Mouse (Mus musculus) forebrain, embryonic 13.5 days (tissue): ENCODE measurements around the gene D10Wsu102e. TPM values are rescaled to one million over a fixed set of nuclear protein-coding genes. Genes with fewer than 3 reads are reported as not detected.

Experiments used
- ATAC-seq: fragments of 200-750 bp; cut with Nextera tagmentation; 2 replicates; pipeline ENCODE4 v1.8.0; 2017
- H3K27ac ChIP-seq: fragments of 300-500 bp; sonication (generic); 2 replicates; pipeline ENCODE4 v1.5.1; 2015; ENCODE audit warnings: inconsistent platforms, mild to moderate bottlenecking, moderate library complexity
- H3K27me3 ChIP-seq: fragments of 300-500 bp; sonication (generic); 2 replicates; pipeline ENCODE4 v1.6.1; 2015; ENCODE audit warnings: mild to moderate bottlenecking, inconsistent platforms
- H3K36me3 ChIP-seq: fragments of 300-500 bp; sonication (generic); 2 replicates; pipeline ENCODE4 v1.6.1; 2015; ENCODE audit warnings: mild to moderate bottlenecking, inconsistent platforms; ENCODE audit not compliant: poor library complexity, severe bottlenecking
- H3K4me1 ChIP-seq: fragments of 300-500 bp; sonication (generic); 2 replicates; pipeline ENCODE4 v1.6.1; 2015; ENCODE audit warnings: inconsistent platforms
- H3K4me2 ChIP-seq: fragments of 300-500 bp; sonication (generic); 2 replicates; pipeline ENCODE4 v1.6.1; 2015; ENCODE audit warnings: inconsistent platforms, mild to moderate bottlenecking, moderate library complexity
- H3K4me3 ChIP-seq: fragments of 300-500 bp; sonication (generic); 2 replicates; pipeline ENCODE4 v1.5.1; 2015; ENCODE audit warnings: mild to moderate bottlenecking, inconsistent platforms
- H3K9ac ChIP-seq: fragments of 300-500 bp; sonication (generic); 2 replicates; pipeline ENCODE4 v1.6.1; 2015; ENCODE audit warnings: mild to moderate bottlenecking, inconsistent platforms
- H3K9me3 ChIP-seq: fragments of 300-500 bp; sonication (generic); replicated peaks from 2 replicates; pipeline ENCODE4 v1.6.1; 2016; ENCODE audit warnings: inconsistent platforms
- WGBS: fragments of 180-500 bp; shearing (Covaris S2); methylation state at CpG from one replicate; pipeline ENCODE4 v1.1.7; 2015; 5-methylcytosine and 5-hydroxymethylcytosine counted together
- polyA plus RNA-seq: library from polyadenylated mRNA; unstranded; fragments of >200 nt; fragmentation: Nextera tagmentation; extraction: Ambion mirVana; gene quantifications from 2 replicates; pipeline ENCODE4 v1.2.1, GENCODE M21; 2015

D10Wsu102e gene
- 1.1 and 1.2 TPM in 2 replicates for polyA plus RNA-seq

DNA sequence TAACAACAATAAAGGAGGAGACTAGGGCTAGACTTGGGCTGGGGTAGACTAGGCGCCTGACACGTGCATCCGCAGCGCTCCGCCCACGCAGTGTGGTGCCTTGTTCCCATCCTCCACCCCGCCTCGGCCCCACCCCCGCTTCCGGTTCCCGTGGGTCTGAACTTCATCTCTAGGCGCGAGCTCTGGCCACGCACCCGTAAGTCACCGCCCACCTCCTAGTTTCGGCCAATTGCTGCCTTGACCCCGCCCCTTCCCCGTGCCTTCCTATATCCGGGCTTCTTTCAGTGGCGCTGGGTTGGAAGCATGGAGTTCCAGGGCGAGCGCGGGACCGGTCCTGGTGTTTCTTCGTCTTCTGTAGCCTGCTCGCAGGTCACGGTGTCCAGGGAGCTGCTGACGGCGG lies at the start of gene D10Wsu102e:
Gene D10Wsu102e, plus strand, starts transcription at position 266 of the 400 bp plus-strand sequence.
- Histone ChIP-seq H3K4me2 (peak within 1 kb of the TSS; percentile 84), H3K27ac (peak within 1 kb of the TSS; percentile 70), H3K9ac (peak within 1 kb of the TSS; percentile 90), H3K27me3 (no peaks in the 10 kb centered on the region), H3K4me1 (peaks cover 18% of the 10 kb centered on the region), H3K36me3 (peaks cover 27% of the 10 kb centered on the region), H3K4me3 (peak within 1 kb of the TSS; percentile 92), H3K9me3 (no peaks in the 10 kb centered on the region)
- peak; percentile 98 for ATAC-seq
- WGBS, result under 1% methylated on average over 30 of the region's 30 CpGs

DNA sequence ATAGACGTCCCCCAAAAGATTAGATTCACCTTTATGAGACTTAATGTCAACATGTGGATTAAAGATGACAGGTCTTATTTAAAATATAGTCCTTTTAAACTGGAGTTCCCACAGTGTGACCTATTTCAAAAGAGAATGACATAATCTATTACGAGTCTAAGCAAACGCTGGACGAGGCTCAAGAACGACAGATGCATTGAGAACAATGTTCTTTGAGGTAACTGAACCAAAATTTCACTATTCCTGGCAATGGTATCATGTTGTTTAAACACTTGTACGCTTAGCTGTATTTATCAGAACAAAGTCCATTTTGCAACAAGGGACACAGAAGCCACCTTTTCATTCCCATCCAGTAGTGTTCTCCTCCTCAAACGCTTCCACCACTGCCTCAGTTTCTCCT lies 49.7 kb upstream of the D10Wsu102e start:
- 92% methylated on average over 7 of the region's 7 CpGs for WGBS
- no peaks in the 10 kb centered on the region for H3K9me3 ChIP-seq
- H3K4me2 ChIP-seq, result no peak overlapping the region

DNA sequence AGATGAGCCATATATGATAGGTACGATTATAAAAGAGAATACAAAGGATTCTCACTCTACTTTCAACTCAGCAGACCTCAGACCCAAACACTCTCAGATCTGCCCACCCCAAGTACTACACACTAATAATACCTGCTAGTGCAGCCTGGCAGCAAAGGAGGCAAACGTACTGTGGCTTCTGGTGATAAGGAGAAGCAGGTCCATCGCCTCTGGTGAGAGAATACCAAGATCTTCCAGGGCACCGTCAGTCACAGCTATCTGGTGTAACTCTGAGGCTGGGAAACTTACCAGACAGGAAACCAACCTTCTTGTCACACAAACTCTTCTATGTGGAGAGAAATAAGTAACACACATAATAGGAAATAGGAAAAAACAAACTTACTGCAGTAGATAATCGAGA lies 47.0 kb upstream of the D10Wsu102e start:
- WGBS, result 90% methylated on average over 5 of the region's 5 CpGs
- Histone ChIP-seq H3K27me3 (no peaks in the 10 kb centered on the region), H3K9me3 (no peaks in the 10 kb centered on the region), H3K9ac (no peak overlapping the region), H3K4me1 (no peaks in the 10 kb centered on the region), H3K4me2 (no peak overlapping the region), H3K4me3 (no peak overlapping the region), H3K27ac (no peak overlapping the region), H3K36me3 (no peaks in the 10 kb centered on the region)
- ATAC-seq, result no peak

More for the DNA sequence above, 49.7 kb upstream of the D10Wsu102e start:
- H3K36me3 ChIP-seq, result no peaks in the 10 kb centered on the region
- ATAC-seq, result no peak
- H3K4me1 ChIP-seq, result no peaks in the 10 kb centered on the region
- no peak overlapping the region for H3K27ac ChIP-seq
- no peak overlapping the region for H3K9ac ChIP-seq
- no peak overlapping the region for H3K4me3 ChIP-seq
- no peaks in the 10 kb centered on the region for H3K27me3 ChIP-seq

DNA sequence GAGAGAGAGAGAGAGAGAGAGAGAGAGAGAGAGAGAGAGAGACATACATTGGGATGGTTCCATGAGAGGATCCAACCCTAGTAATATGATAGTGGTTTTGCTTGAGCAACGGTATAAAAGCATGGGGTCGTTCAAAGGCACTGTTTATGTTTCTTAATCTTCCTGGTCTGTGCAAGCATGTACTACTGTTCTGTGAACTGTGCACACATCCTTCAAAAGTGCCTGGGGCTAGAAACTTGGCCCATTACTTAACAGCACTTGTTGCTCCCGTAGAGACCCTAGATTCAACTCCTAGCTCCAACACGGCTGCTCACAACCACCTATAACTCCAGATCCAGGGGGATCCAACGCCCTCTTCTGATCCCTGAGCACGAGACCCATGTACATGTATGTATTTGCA lies 39.6 kb upstream of the D10Wsu102e start:
- H3K27ac ChIP-seq, result no peak overlapping the region
- WGBS, result 82% methylated on average over 6 of the region's 6 CpGs
- no peak overlapping the region for H3K4me2 ChIP-seq
- 0 out of 2 replicates have a peak, but pooled peaks cover 3% of the 10 kb centered on the region for H3K4me1 ChIP-seq
- no peak overlapping the region for H3K4me3 ChIP-seq
- H3K27me3 ChIP-seq, result 0 out of 2 replicates have a peak, but pooled peaks cover 6% of the 10 kb centered on the region
- H3K9ac ChIP-seq, result no peak overlapping the region
- H3K36me3 ChIP-seq, result no peaks in the 10 kb centered on the region
- no peak for ATAC-seq
- no peaks in the 10 kb centered on the region for H3K9me3 ChIP-seq

DNA sequence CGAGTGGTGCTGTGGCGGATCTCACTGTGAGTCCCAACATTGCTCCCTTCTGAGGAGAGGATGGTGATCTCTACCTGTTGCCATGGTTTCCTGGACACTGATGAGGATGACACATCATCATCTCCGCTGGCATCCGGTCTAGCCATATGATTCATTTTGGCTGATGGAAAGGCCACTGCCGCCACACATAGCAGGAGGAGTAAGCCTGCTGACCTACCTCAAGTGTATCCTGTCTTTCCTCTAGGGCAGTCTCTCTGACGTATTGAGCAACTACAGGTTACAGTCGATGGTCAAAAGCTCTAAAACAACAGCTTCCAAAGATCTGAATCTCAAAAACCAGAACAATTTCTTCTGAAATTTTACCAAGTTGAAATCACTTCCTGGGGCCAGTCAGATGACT lies 39.2 kb upstream of the D10Wsu102e start:
- H3K27me3 ChIP-seq, result 0 out of 2 replicates have a peak, but pooled peaks cover 6% of the 10 kb centered on the region
- no peak overlapping the region for H3K4me3 ChIP-seq
- 91% methylated on average over 7 of the region's 7 CpGs for WGBS
- 0 out of 2 replicates have a peak, but pooled peaks cover 3% of the 10 kb centered on the region for H3K4me1 ChIP-seq
- no peak for ATAC-seq
- H3K27ac ChIP-seq, result no peak overlapping the region
- no peaks in the 10 kb centered on the region for H3K36me3 ChIP-seq
- no peak overlapping the region for H3K9ac ChIP-seq
- no peak overlapping the region for H3K4me2 ChIP-seq
- no peaks in the 10 kb centered on the region for H3K9me3 ChIP-seq

DNA sequence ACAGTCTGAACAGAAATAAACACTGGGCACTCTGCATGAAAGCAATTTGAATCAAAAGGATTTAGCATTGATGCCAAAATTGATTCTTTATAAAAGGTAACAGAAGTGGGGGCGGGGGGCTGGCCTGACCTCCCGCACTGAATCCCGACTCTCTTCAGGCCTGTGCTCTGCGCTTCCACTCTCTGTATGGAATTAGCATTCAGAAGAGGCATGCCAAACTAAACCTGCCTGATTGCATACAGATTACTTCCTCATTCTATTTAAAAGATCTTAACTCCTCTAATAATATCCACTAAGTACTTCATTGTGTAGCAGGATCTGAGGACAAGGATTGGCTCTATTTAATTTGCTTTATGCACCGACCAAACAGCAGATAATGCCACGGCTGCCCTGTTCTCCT lies 38.5 kb upstream of the D10Wsu102e start:
- Histone ChIP-seq H3K27me3 (0 out of 2 replicates have a peak, but pooled peaks cover 6% of the 10 kb centered on the region), H3K36me3 (no peaks in the 10 kb centered on the region), H3K27ac (no peak overlapping the region), H3K9ac (no peak overlapping the region), H3K4me3 (no peak overlapping the region), H3K4me1 (0 out of 2 replicates have a peak, but pooled peaks cover 3% of the 10 kb centered on the region), H3K9me3 (no peaks in the 10 kb centered on the region), H3K4me2 (no peak overlapping the region)
- ATAC-seq, result no peak
- WGBS, result 18% methylated on average over 6 of the region's 6 CpGs

DNA sequence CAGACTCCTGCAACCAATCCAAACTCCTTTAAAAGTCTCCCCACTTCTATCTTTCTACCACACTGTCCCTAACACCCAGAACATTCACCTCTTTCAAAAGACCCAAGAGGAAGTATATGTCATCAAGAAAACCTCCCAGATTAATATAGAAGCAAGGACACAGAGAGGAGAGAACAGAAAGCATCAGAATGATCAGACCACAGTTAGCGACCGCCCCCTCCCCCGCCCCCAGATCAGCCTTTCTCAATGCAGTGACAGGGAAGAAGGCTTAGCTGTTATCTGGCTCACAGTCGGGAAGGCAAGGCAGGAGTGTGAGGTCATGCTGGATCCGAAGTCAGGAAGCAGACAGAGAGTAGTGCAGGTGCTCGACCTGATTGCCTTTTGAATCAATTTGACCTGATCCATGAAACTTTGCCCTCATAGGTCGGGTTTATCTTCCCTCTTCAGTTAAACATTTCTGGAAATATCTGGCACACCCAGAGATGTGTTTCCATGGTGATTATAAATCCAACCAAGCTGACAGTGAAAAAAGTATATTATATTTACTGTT lies 37.4 kb upstream of the D10Wsu102e start:
- Histone ChIP-seq H3K4me2 (no peak overlapping the region), H3K4me3 (no peak overlapping the region), H3K9ac (no peak overlapping the region), H3K36me3 (no peaks in the 10 kb centered on the region), H3K4me1 (0 out of 2 replicates have a peak, but pooled peaks cover 3% of the 10 kb centered on the region), H3K27me3 (0 out of 2 replicates have a peak, but pooled peaks cover 6% of the 10 kb centered on the region), H3K9me3 (no peaks in the 10 kb centered on the region), H3K27ac (no peak overlapping the region)
- 37% methylated on average over 7 of the region's 7 CpGs for WGBS
- no peak for ATAC-seq

DNA sequence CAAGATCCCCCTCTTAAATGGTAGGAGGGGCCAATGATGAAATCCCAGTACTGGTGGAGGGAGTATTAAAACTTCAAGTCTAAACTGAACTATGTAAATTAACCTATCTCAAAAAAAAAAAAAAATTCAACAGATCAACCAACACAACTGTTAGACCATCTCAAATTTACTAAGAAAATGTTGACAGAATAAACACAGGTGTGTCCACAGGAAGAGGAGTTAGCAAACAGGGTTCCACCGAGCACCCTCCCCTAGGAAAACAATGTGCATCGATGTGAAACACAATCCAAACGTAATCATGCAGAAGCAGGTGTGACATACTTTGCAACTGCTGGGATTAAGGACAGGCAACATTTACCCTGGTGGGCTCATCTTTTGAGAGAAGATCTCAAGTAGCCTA lies 35.1 kb upstream of the D10Wsu102e start:
- Histone ChIP-seq H3K4me3 (no peak overlapping the region), H3K36me3 (no peaks in the 10 kb centered on the region), H3K27me3 (0 out of 2 replicates have a peak, but pooled peaks cover 6% of the 10 kb centered on the region), H3K4me1 (0 out of 2 replicates have a peak, but pooled peaks cover 3% of the 10 kb centered on the region), H3K9ac (no peak overlapping the region), H3K27ac (no peak overlapping the region), H3K4me2 (no peak overlapping the region), H3K9me3 (no peaks in the 10 kb centered on the region)
- 90% methylated on average over 3 of the region's 3 CpGs for WGBS
- no peak for ATAC-seq

DNA sequence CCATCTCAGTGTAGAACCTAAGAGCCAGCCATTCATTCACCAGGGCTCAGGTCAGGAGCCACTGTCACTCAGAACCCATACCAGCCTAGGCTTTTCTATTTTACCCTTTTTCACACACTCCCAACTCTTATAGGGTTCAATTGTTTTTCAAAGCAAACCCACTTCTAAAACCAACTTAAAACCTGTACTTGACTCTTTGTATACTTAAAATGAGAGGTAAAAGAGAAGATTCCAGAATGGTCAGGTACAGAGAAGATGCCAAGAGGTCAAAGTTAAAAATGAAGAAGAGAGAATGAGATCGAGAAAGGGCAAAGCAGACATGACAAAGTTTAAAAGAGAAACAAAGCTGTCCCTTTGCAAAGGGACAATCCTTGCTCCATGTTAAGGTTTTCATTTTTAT lies 34.1 kb upstream of the D10Wsu102e start:
- no peak overlapping the region for H3K4me2 ChIP-seq
- no peak for ATAC-seq
- 0 out of 2 replicates have a peak, but pooled peaks cover 3% of the 10 kb centered on the region for H3K4me1 ChIP-seq
- 0 out of 2 replicates have a peak, but pooled peaks cover 6% of the 10 kb centered on the region for H3K27me3 ChIP-seq
- no peak overlapping the region for H3K27ac ChIP-seq
- H3K9me3 ChIP-seq, result no peaks in the 10 kb centered on the region
- no peaks in the 10 kb centered on the region for H3K36me3 ChIP-seq
- 92% methylated on average over 1 of the region's 1 CpGs for WGBS
- no peak overlapping the region for H3K4me3 ChIP-seq
- no peak overlapping the region for H3K9ac ChIP-seq

DNA sequence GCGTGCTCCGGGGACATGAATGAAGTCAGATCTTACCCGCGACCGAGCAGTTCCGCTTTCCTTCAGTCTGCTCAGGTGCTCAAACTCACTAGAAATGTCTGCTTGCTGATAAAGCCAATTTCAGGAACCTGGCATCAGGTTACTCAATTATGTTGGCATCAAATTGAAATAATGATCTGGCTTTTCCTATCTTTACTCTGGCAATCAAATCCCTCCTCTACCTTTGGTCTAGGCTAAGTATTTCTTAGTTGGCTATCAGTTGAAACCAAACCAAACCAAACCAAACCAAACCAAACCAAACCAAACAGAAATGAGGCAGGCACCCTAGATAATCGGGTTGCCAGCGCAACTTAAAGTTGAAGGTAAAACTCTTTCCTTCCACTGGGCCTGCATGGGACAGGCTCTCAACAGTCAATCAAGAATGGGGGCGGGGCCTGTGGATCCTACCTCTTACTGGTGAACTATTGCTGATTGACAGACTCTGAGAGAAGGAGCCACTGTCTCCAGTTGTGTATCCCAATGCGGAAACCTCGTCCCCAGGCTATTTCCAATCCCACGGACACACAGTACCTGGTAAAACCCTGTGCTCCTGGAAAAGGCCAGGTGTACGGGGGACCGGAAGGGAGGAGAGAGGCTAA lies 33.3 kb upstream of the D10Wsu102e start:
- Histone ChIP-seq H3K4me2 (no peak overlapping the region), H3K36me3 (no peaks in the 10 kb centered on the region), H3K4me3 (no peak overlapping the region), H3K4me1 (no peaks in the 10 kb centered on the region), H3K27me3 (0 out of 2 replicates have a peak, but pooled peaks cover 6% of the 10 kb centered on the region), H3K27ac (no peak overlapping the region), H3K9me3 (no peaks in the 10 kb centered on the region), H3K9ac (no peak overlapping the region)
- no peak for ATAC-seq
- WGBS, result 90% methylated on average over 14 of the region's 14 CpGs

DNA sequence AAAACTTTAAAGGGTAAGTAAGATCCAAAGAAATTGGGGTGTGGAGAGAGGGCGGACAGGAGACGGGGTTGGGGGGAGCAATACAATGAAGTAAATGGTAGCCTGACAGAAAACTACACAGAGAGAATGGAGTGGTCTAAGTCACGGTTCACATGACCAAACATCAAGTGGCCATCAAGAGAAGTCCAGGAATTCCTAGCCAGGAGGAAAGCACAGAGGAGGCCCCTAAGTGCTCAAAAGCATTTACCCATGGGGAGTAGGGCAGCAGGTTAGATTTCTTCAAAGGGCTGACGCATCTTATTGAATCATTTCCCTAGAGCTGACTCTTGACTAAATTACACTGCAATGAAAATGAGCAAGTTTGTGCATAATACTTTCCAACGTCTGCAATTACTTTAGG lies 31.2 kb upstream of the D10Wsu102e start:
- no peak overlapping the region for H3K4me3 ChIP-seq
- WGBS, result 74% methylated on average over 5 of the region's 5 CpGs
- no peaks in the 10 kb centered on the region for H3K9me3 ChIP-seq
- H3K9ac ChIP-seq, result no peak overlapping the region
- no peak overlapping the region for H3K27ac ChIP-seq
- no peak for ATAC-seq
- H3K4me1 ChIP-seq, result no peaks in the 10 kb centered on the region
- no peaks in the 10 kb centered on the region for H3K36me3 ChIP-seq
- peaks cover 2% of the 10 kb centered on the region for H3K27me3 ChIP-seq
- no peak overlapping the region for H3K4me2 ChIP-seq

DNA sequence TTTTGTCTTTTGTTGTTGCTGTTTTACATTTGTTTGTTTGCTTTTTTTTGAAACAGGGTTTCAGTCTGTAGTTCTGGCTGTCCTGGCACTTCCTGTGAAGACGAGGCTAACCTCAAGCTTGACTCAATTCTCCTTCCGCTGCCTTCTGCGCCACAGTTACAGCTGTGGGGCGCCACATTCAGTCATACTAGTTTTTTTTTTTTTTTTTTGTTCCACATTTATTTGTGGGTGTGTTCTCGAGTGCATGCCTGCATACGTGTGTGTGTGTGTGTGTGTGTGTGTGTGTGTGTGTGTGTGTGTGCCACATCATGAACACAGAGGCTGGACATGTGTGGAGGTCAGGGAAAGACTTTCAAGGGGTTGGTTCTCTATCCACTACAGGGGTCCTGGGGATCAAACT lies 29.7 kb upstream of the D10Wsu102e start:
- peaks cover 17% of the 10 kb centered on the region for H3K27me3 ChIP-seq
- no peak overlapping the region for H3K27ac ChIP-seq
- no peak overlapping the region for H3K4me2 ChIP-seq
- ATAC-seq, result no peak
- H3K9ac ChIP-seq, result no peak overlapping the region
- no peak overlapping the region for H3K4me3 ChIP-seq
- H3K4me1 ChIP-seq, result no peaks in the 10 kb centered on the region
- WGBS, result 79% methylated on average over 6 of the region's 6 CpGs
- H3K9me3 ChIP-seq, result no peaks in the 10 kb centered on the region
- H3K36me3 ChIP-seq, result no peaks in the 10 kb centered on the region
